In genomic region chr9:75719952-75720687, GRCm38 (mm10) we compare ENCODE assay signal across 8 mouse cellular contexts. TPM values are rescaled to one million over a fixed set of nuclear protein-coding genes. Genes with fewer than 3 reads are reported as not detected.
DNase-seq lines count a peak whose midpoint lies in the region; ATAC-seq and TF ChIP-seq lines count a peak whose summit lies in the region.

No protein-coding gene starts in this region.

- H3K27me3 ChIP-seq in MEL (ENCODE audit: control insufficient read depth in 1 of 2, insufficient read depth in 2 of 2, low read length in 2 of 2): no peaks in the 10 kb centered on the region
- H3K27me3 ChIP-seq in lung, embryonic 16.5 days (ENCODE audit: control insufficient read depth, insufficient read depth, low read depth, low read length): no peaks in the 10 kb centered on the region

- intact Hi-C loops in heart, postnatal 25 days (cut with DNase I): no loop called here

- TF ChIP-seq POLR2A in MEL (IDR thresholded peaks at IDR 0.05; ENCODE audit: control insufficient read depth in 1 of 2, insufficient read depth in 1 of 2, low read depth in 1 of 2, low read length in 2 of 2, poor library complexity in 1 of 2): no peak

- peak; percentile 73; the same call in 1 of the 2 replicates for ATAC-seq in erythroid progenitor cell, adult 5-6 weeks (replicated peaks; ENCODE audit: low FRiP score, poor library complexity, severe bottlenecking)
- ATAC-seq in lung, embryonic 16.5 days (ENCODE audit: low read depth): peak; percentile 54
- no peak for ATAC-seq in inflammation-experienced regulatory T-cells, adult 6 months

- H3K4me3 ChIP-seq in MEL (ENCODE audit: control insufficient read depth in 1 of 2, insufficient read depth in 1 of 2, low read depth in 2 of 2, low read length in 2 of 2): no peak overlapping the region
- H3K4me3 ChIP-seq in lung, embryonic 16.5 days (ENCODE audit: low read length): no peak overlapping the region

- TF ChIP-seq EP300 in MEL (IDR thresholded peaks at IDR 0.05; ENCODE audit: low read depth in 1 of 2, low read length in 2 of 2): no peak

- H3K36me3 ChIP-seq in MEL (ENCODE audit: control insufficient read depth in 1 of 2, insufficient read depth in 2 of 2, low read length in 2 of 2): no peaks in the 10 kb centered on the region
- H3K36me3 ChIP-seq in lung, embryonic 16.5 days (ENCODE audit: control insufficient read depth, insufficient read depth, low read length): no peaks in the 10 kb centered on the region

- no peak overlapping the region for H3K4me2 ChIP-seq in lung, embryonic 16.5 days (ENCODE audit: low read depth, low read length)

- no peak overlapping the region for H3K27ac ChIP-seq in MEL (ENCODE audit: control insufficient read depth, low read depth, low read length)
- no peak overlapping the region for H3K27ac ChIP-seq in lung, embryonic 16.5 days (ENCODE audit: low read length)

- H3K4me1 ChIP-seq in MEL (ENCODE audit: control insufficient read depth in 1 of 2, insufficient read depth in 2 of 2, low read length in 2 of 2): no peaks in the 10 kb centered on the region
- H3K4me1 ChIP-seq in lung, embryonic 16.5 days (replicated peaks; ENCODE audit: control insufficient read depth, insufficient read depth, low read length): no peaks in the 10 kb centered on the region

- no peak overlapping the region for H3K9ac ChIP-seq in MEL (ENCODE audit: control insufficient read depth, low read depth, low read length, poor library complexity, severe bottlenecking)
- H3K9ac ChIP-seq in lung, embryonic 16.5 days (ENCODE audit: low read length): no peak overlapping the region

- TF ChIP-seq RAD21 in MEL (IDR thresholded peaks at IDR 0.05; ENCODE audit: low read depth, low read length): peak; percentile 76

- H3K79me2 ChIP-seq in MEL (ENCODE audit: control insufficient read depth, insufficient read depth, low read length, poor library complexity): no peaks in the 10 kb centered on the region

- DNase-seq in MEL (ENCODE audit: low read depth, low spot score): peak; percentile 65
- peak; percentile 2 for DNase-seq in brain, embryonic 18.5 days (ENCODE audit: low read depth, low spot score)
- DNase-seq in heart, postnatal 25 days (ENCODE audit: low spot score): peak; percentile 6
- peak; percentile 15 to 62 for DNase-seq in layer of hippocampus, adult 8-10 months (ENCODE audit: low spot score in 2 of 2)
- peak; percentile 74 for DNase-seq in retina, postnatal 1 day

- 36% methylated on average over 11 of the region's 11 CpGs for WGBS in lung, embryonic 16.5 days

- peak; percentile 78 to 87 (median 84) for TF ChIP-seq CTCF in MEL (IDR thresholded peaks at IDR 0.05 in 2 of 3, conservative IDR thresholded peaks at IDR 0.05 in 1 of 3; ENCODE audit: control insufficient read depth in 1 of 3, insufficient read depth in 1 of 3, low read depth in 2 of 3, low read length in 3 of 3, poor library complexity in 1 of 3, severe bottlenecking in 1 of 3)

- no peaks in the 10 kb centered on the region for H3K9me3 ChIP-seq in MEL (replicated peaks; ENCODE audit: insufficient read depth, low read length)
- H3K9me3 ChIP-seq in lung, embryonic 16.5 days (ENCODE audit: control insufficient read depth, low read length): no peaks in the 10 kb centered on the region

TF ChIP-seq in MEL, 35 proteins besides CTCF, POLR2A, EP300 and RAD21:
- TF ChIP-seq ZC3H11A (IDR thresholded peaks at IDR 0.05; ENCODE audit: low read depth, low read length): peak; percentile 74
- TF ChIP-seq POLR2AphosphoS2 (IDR thresholded peaks at IDR 0.05; ENCODE audit: low read length): no peak
- TF ChIP-seq SMC3 (IDR thresholded peaks at IDR 0.05; ENCODE audit: low read depth, low read length): peak; percentile 77
- TF ChIP-seq NRF1 (IDR thresholded peaks at IDR 0.05; ENCODE audit: insufficient read depth, low read depth, low read length, poor library complexity, severe bottlenecking): no peak
- no peak for TF ChIP-seq BHLHE40 (IDR thresholded peaks at IDR 0.05; ENCODE audit: borderline replicate concordance, low read depth, low read length)

RNA-seq across cellular contexts. Expression of gene Scg3, which starts 36.3 kb away (rescaled TPM):
- total RNA-seq in MEL (2012; rRNA removed): not detected in 2 replicates
- not detected for polyA plus RNA-seq in MEL (2012; ENCODE audit: insufficient read depth in 1 of 2, insufficient read length in 2 of 2, low read depth in 1 of 2, low replicate concordance in 2 of 2, missing spikeins in 1 of 2)
- not detected in 2 replicates for total RNA-seq in erythroid progenitor cell, adult 5-6 weeks (2015; ENCODE audit: low replicate concordance)
- total RNA-seq in erythroid progenitor cell, adult 5-6 weeks (2017; ENCODE audit: low replicate concordance): not detected in 2 replicates
- total RNA-seq in heart, postnatal 25 days (2021): under 1 TPM; 0.22 to 0.34 TPM
- total RNA-seq in layer of hippocampus, adult 8-10 months (2022): 100 to 1,000 TPM; 246 to 315 (median 277) TPM
- polyA plus RNA-seq in lung, embryonic 16.5 days (2015; fragmentation: Nextera tagmentation; extraction: Ambion mirVana): 1.0 and 1.2 TPM in 2 replicates
- polyA plus RNA-seq in inflammation-experienced regulatory T-cells, adult 6 months (2017; shearing (Covaris generic)): not detected

RNA-seq across cellular contexts. Expression of gene Bmp5, which starts 55.0 kb away (rescaled TPM):
- total RNA-seq in MEL (2012; rRNA removed): not detected in 2 replicates
- polyA plus RNA-seq in MEL (2012; ENCODE audit: insufficient read depth in 1 of 2, insufficient read length in 2 of 2, low read depth in 1 of 2, low replicate concordance in 2 of 2, missing spikeins in 1 of 2): not detected
- total RNA-seq in erythroid progenitor cell, adult 5-6 weeks (2015; ENCODE audit: low replicate concordance): not detected in 2 replicates
- total RNA-seq in erythroid progenitor cell, adult 5-6 weeks (2017; ENCODE audit: low replicate concordance): 0.30 TPM in 1 of 2 replicates, not detected in the other
- total RNA-seq in heart, postnatal 25 days (2021): 1 to 10 TPM in 1 of 2 experiments, under 1 TPM in 1; 0.98 to 1.0 TPM
- total RNA-seq in layer of hippocampus, adult 8-10 months (2022): 1 to 10 TPM; 1.2 to 1.6 (median 1.4) TPM
- 32.3 and 35.3 TPM in 2 replicates for polyA plus RNA-seq in lung, embryonic 16.5 days (2015; fragmentation: Nextera tagmentation; extraction: Ambion mirVana)
- not detected for polyA plus RNA-seq in inflammation-experienced regulatory T-cells, adult 6 months (2017; shearing (Covaris generic))

Comparison
In these comparisons a context has a peak if more than half of its experiments do, and no peak if none do; other contexts are left out.
1. DNase-seq: peak in every context shown above with its lines; median percentile 74 in retina, postnatal 1 day; 65 in MEL; 38 in layer of hippocampus, adult 8-10 months; 6 in heart, postnatal 25 days; 2 in brain, embryonic 18.5 days.
2. RNA of gene Scg3, which starts 36.3 kb away (total RNA-seq): 246 to 315 TPM in layer of hippocampus, adult 8-10 months; 0.22 to 0.34 TPM in heart, postnatal 25 days, not detected in MEL and not detected in erythroid progenitor cell, adult 5-6 weeks; every median in the first group is over 100 times any median in the second.